12 mouse cellular contexts compared by ENCODE assay signal in genomic region chr1:119209607-119210007, GRCm38 (mm10).
DNase-seq lines count a peak whose midpoint lies in the region; ATAC-seq and TF ChIP-seq lines count a peak whose summit lies in the region.
"Had no signal": no experiment of that assay in that cellular context is flagged by ENCODE, and none has a peak within 500 bp of the region (broad histone marks: within the 10 kb centered on the region; RNA-seq: fewer than 3 reads in every experiment).

No protein-coding gene starts in this region.

- peak; percentile 84 for DNase-seq in kidney, adult 11 months
- DNase-seq in adrenal gland, postnatal 14 days, result peak; percentile 73
- DNase-seq in lung, postnatal 0 days (ENCODE audit: low spot score), result peak; percentile 72
- no peak for DNase-seq in embryo, embryonic 10 days (ENCODE audit: low spot score)
- no peak for DNase-seq in frontal cortex, postnatal 25 days (ENCODE audit: low spot score in 2 of 2)
- no peak for DNase-seq in layer of hippocampus, adult 9-10 months (ENCODE audit: low spot score)
- DNase-seq: thymus, postnatal 36 days had no signal

- H3K9ac ChIP-seq in kidney, embryonic 14.5 days (ENCODE audit: low read depth, low read length), result no peak overlapping the region
- no peak overlapping the region for H3K9ac ChIP-seq in intestine, embryonic 16.5 days (ENCODE audit: low read depth, low read length)
- H3K9ac ChIP-seq in lung, postnatal 0 days (replicated peaks; ENCODE audit: low read depth), result no peak overlapping the region
- H3K9ac ChIP-seq: forebrain, embryonic 15.5 days; limb, embryonic 13.5 days had no signal

- WGBS in kidney, embryonic 14.5 days, result 50% methylated on average over 7 of the region's 7 CpGs
- WGBS in intestine, embryonic 16.5 days, result 46% methylated on average over 7 of the region's 7 CpGs
- 20% methylated on average over 7 of the region's 7 CpGs for WGBS in lung, postnatal 0 days

- H3K27me3 ChIP-seq in kidney, embryonic 14.5 days (ENCODE audit: control insufficient read depth, insufficient read depth, low read length), result no peaks in the 10 kb centered on the region
- H3K27me3 ChIP-seq in intestine, embryonic 16.5 days (replicated peaks; ENCODE audit: control insufficient read depth, insufficient read depth, low read length), result no peaks in the 10 kb centered on the region
- H3K27me3 ChIP-seq in lung, postnatal 0 days (replicated peaks; ENCODE audit: insufficient read depth, low read length), result no peaks in the 10 kb centered on the region
- H3K27me3 ChIP-seq: forebrain, embryonic 15.5 days; limb, embryonic 13.5 days had no signal

- peak; percentile 55 for TF ChIP-seq CTCF in lung, postnatal 0 days (IDR thresholded peaks at IDR 0.05)

- ATAC-seq in kidney, embryonic 14.5 days (ENCODE audit: low FRiP score, low TSS enrichment), result no peak
- peak; percentile 85 for ATAC-seq in intestine, embryonic 16.5 days
- peak; percentile 84 for ATAC-seq in lung, postnatal 0 days
- ATAC-seq: forebrain, embryonic 15.5 days had no signal

- H3K4me3 ChIP-seq in kidney, embryonic 14.5 days (ENCODE audit: low read length), result no peak overlapping the region
- no peak overlapping the region for H3K4me3 ChIP-seq in intestine, embryonic 16.5 days (ENCODE audit: low read length)
- no peak overlapping the region for H3K4me3 ChIP-seq in lung, postnatal 0 days (ENCODE audit: low read depth, low read length)
- H3K4me3 ChIP-seq: forebrain, embryonic 15.5 days; limb, embryonic 13.5 days; myocyte had no signal

- no peak overlapping the region for H3K27ac ChIP-seq in kidney, embryonic 14.5 days (ENCODE audit: low read depth, low read length)
- H3K27ac ChIP-seq in intestine, embryonic 16.5 days (ENCODE audit: low read length), result no peak overlapping the region
- H3K27ac ChIP-seq in lung, postnatal 0 days (ENCODE audit: low read length), result no peak overlapping the region
- H3K27ac ChIP-seq: forebrain, embryonic 15.5 days; limb, embryonic 13.5 days had no signal

- H3K4me1 ChIP-seq in kidney, embryonic 14.5 days (ENCODE audit: control insufficient read depth, insufficient read depth, low read length), result no peaks in the 10 kb centered on the region
- peaks cover 9% of the 10 kb centered on the region; the same call in 1 of the 2 replicates for H3K4me1 ChIP-seq in intestine, embryonic 16.5 days (ENCODE audit: control insufficient read depth, insufficient read depth, low read length)
- H3K4me1 ChIP-seq in lung, postnatal 0 days (ENCODE audit: insufficient read depth, low read depth, low read length), result peaks cover 6% of the 10 kb centered on the region; the same call in 1 of the 2 replicates
- H3K4me1 ChIP-seq: forebrain, embryonic 15.5 days; limb, embryonic 13.5 days had no signal

- H3K9me3 ChIP-seq in kidney, embryonic 14.5 days (ENCODE audit: control insufficient read depth, low read length), result no peaks in the 10 kb centered on the region
- no peaks in the 10 kb centered on the region for H3K9me3 ChIP-seq in intestine, embryonic 16.5 days (ENCODE audit: control insufficient read depth, low read length)
- H3K9me3 ChIP-seq in lung, postnatal 0 days (ENCODE audit: low read length), result no peaks in the 10 kb centered on the region
- H3K9me3 ChIP-seq: forebrain, embryonic 15.5 days; limb, embryonic 13.5 days had no signal

- peak; percentile 94 for TF ChIP-seq EP300 in lung, postnatal 0 days (IDR thresholded peaks at IDR 0.05)

- no peak overlapping the region for H3K4me2 ChIP-seq in kidney, embryonic 14.5 days (replicated peaks; ENCODE audit: low read depth, low read length)
- no peak overlapping the region; the same call in 1 of the 2 replicates for H3K4me2 ChIP-seq in intestine, embryonic 16.5 days (ENCODE audit: low read depth, low read length)
- H3K4me2 ChIP-seq in lung, postnatal 0 days (replicated peaks; ENCODE audit: low read depth, low read length), result no peak overlapping the region
- H3K4me2 ChIP-seq: forebrain, embryonic 15.5 days; limb, embryonic 13.5 days had no signal

- H3K36me3 ChIP-seq in kidney, embryonic 14.5 days (ENCODE audit: control insufficient read depth, insufficient read depth, low read length), result no peaks in the 10 kb centered on the region
- H3K36me3 ChIP-seq in intestine, embryonic 16.5 days (ENCODE audit: control insufficient read depth, insufficient read depth, low read length), result no peaks in the 10 kb centered on the region
- H3K36me3 ChIP-seq in lung, postnatal 0 days (ENCODE audit: insufficient read depth, low read length), result no peaks in the 10 kb centered on the region
- H3K36me3 ChIP-seq: forebrain, embryonic 15.5 days; limb, embryonic 13.5 days had no signal

Comparison
In these comparisons a context has a peak if more than half of its experiments do, and no peak if none do; other contexts are left out.
1. DNase-seq: peak in kidney, adult 11 months (single experiment), adrenal gland, postnatal 14 days (single experiment) and lung, postnatal 0 days (single experiment); none in embryo, embryonic 10 days (single experiment), frontal cortex, postnatal 25 days (0 of 2) and layer of hippocampus, adult 9-10 months (single experiment).